Mouse (Mus musculus) lung, adult 2 months (tissue): Measurements from ENCODE around the gene Sat2. TPM values are rescaled to one million over a fixed set of nuclear protein-coding genes. Genes with fewer than 3 reads are reported as not detected.

Experiments
- DNase-seq: peaks from one replicate; pipeline ENCODE4 v3.0.0; 2022
- H3K4me1 ChIP-seq: fragments of 200-500 bp; 2 replicates; pipeline ENCODE4 v1.6.1; 2011; ENCODE audit warnings: low read length; ENCODE audit not compliant: control insufficient read depth, insufficient read depth
- H3K4me3 ChIP-seq: fragments of 200-500 bp; replicated peaks from 2 replicates; pipeline ENCODE3; 2011; ENCODE audit warnings: low read depth, mild to moderate bottlenecking, control low read depth, low read length; ENCODE audit errors: extremely low read depth
- CTCF ChIP-seq: fragments of 200-500 bp; IDR thresholded peaks from 2 replicates; pipeline ENCODE4 v1.5.1; 2011; ENCODE audit warnings: mild to moderate bottlenecking, low read length, control low read depth; ENCODE audit not compliant: insufficient read depth
- POLR2A ChIP-seq: fragments of 200-500 bp; IDR thresholded peaks from 2 replicates; pipeline ENCODE4 v1.6.1; 2011; ENCODE audit warnings: low read depth, mild to moderate bottlenecking, control low read depth, low read length, borderline replicate concordance; ENCODE audit errors: extremely low read depth
- WGBS: fragments of 180-500 bp; shearing (Covaris S2); methylation state at CpG from one replicate; pipeline ENCODE4 v1.1.7; 2018; 5-methylcytosine and 5-hydroxymethylcytosine counted together
- polyA plus RNA-seq: library from polyadenylated mRNA; depleted of rRNA; stranded (reverse); fragments of >200 nt; gene quantifications from 2 replicates; pipeline ENCODE4 v1.2.3, GENCODE M21; 2012

Sat2 gene
- polyA plus RNA-seq, 1 experiment = 6.1 TPM

- no peak overlapping the region for H3K4me3 ChIP-seq
- 95% methylated on average over 6 of the region's 6 CpGs for WGBS
- no peak for DNase-seq
- TF ChIP-seq CTCF (no peak), POLR2A (no peak)
- no peaks in the 10 kb centered on the region for H3K4me1 ChIP-seq
Observed at GRCm38 (mm10) chr11:69594853-69595252, 27.0 kb upstream of the Sat2 start.

DNA sequence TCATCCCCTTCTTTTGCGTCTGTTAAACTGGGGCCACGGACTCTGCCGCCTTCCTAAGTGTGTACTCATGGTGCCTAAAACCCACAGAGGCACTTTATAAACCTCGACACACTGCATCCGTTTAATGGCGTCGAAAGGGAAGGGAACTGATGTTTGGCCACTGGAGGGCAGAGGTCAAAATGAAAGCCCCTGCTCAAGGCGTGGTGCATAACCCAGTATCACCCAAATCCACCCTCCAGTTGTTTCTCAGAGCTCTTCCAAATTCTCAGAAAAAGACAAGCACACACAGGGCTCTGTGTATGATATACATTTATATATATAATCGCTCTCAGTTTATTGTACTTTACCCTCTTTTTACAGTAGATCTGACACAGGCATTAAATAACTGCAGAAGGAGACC is 22.4 kb upstream of the Sat2 start:
- H3K4me1 ChIP-seq = no peaks in the 10 kb centered on the region
- H3K4me3 ChIP-seq = no peak overlapping the region
- 18% methylated on average over 9 of the region's 9 CpGs for WGBS
- no peak for DNase-seq
- TF ChIP-seq CTCF = no peak
- no peak for TF ChIP-seq POLR2A

DNA sequence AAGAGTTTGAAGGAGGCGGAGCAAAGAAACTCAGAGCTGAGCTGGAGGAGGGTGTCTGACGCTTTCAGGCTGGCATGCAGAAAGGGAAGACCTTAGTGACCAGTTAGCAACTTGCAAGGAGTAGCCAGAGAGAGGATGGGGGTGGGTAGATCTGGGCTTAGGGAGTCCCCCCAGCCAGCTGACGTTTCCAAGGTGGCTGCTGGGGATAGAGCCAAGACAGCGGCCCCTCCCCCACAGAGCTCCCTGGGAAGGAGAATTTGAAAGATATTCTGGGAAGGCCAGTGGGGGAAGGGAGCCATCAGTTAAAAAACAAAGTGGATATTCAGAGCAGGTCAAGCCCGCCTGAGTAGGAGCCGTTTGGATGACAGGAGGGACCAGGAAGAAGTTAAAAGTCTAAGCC is 21.7 kb upstream of the Sat2 start:
- Histone ChIP-seq H3K4me1 (no peaks in the 10 kb centered on the region), H3K4me3 (no peak overlapping the region)
- no peak for DNase-seq
- TF ChIP-seq CTCF = no peak
- no peak for TF ChIP-seq POLR2A
- WGBS = 23% methylated on average over 6 of the region's 6 CpGs

- no peak for DNase-seq
- 57% methylated on average over 3 of the region's 3 CpGs for WGBS
- H3K4me1 ChIP-seq = no peaks in the 10 kb centered on the region; the same call in 1 of the 2 replicates
- TF ChIP-seq POLR2A (no peak), CTCF (no peak)
- no peak overlapping the region for H3K4me3 ChIP-seq
Observed at GRCm38 (mm10) chr11:69601768-69602167, 20.1 kb upstream of the Sat2 start.

DNA sequence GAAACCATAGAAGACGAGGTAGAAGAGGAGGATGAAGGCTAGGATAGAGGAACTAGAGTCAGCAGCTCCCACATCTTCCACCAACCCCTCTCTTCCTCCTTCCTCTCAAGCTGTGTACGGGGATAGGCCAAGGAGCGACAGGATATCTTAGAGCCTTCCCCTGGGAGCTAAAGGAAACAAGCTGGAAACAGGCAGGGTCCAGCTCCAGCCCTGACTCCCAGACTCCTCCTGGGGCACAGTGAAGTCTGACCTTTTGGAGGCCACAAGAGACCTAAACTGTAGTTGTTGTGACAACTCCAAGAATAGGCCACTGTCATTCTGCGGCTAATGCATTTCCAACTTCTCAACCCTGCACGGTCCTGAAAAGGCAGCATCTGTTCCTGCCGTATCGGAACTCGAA is 18.3 kb upstream of the Sat2 start:
- H3K4me3 ChIP-seq = no peak overlapping the region
- WGBS = 69% methylated on average over 8 of the region's 8 CpGs
- H3K4me1 ChIP-seq = no peaks in the 10 kb centered on the region; the same call in 1 of the 2 replicates
- TF ChIP-seq CTCF (no peak), POLR2A (no peak)
- DNase-seq = no peak

- 66% methylated on average over 3 of the region's 3 CpGs for WGBS
- TF ChIP-seq POLR2A (no peak), CTCF (no peak)
Observed at GRCm38 (mm10) chr11:69604347-69604746, 17.5 kb upstream of the Sat2 start.

GRCm38 (mm10) chr11:69604795-69605664 is 16.8 kb upstream of the Sat2 start:
- Histone ChIP-seq H3K4me1 (no peaks in the 10 kb centered on the region; the same call in 1 of the 2 replicates), H3K4me3 (peak overlapping the region; percentile 73)
- WGBS = under 1% methylated on average over 73 of the region's 73 CpGs
- no peak for DNase-seq
- no peak for TF ChIP-seq CTCF
- no peak for TF ChIP-seq POLR2A

More at GRCm38 (mm10) chr11:69604347-69604746, 17.5 kb upstream of the Sat2 start:
- no peaks in the 10 kb centered on the region; the same call in 1 of the 2 replicates for H3K4me1 ChIP-seq
- no peak for DNase-seq
- no peak overlapping the region for H3K4me3 ChIP-seq

- DNase-seq = peak; percentile 54
Observed at GRCm38 (mm10) chr11:69605726-69606490, 15.9 kb upstream of the Sat2 start, which contains the start of gene Atp1b2. TSS of gene Atp1b2 (minus strand) at chr11:69605942.

DNA sequence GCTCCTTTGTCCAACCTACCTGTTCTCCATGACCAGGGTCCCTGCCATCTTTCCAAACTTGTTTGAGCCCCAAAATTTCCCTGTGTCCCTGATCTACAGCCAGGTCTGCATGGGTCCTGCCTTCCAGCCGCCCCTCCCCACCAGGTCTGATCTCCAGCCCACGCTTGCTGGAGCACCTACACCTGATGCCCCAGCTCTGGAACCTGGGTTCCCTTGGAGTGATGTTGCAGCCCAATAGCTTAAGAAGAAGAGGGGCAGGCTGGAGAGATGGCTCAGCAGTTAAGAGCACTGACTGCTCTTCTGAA is 15.4 kb upstream of the Sat2 start:
- WGBS = 88% methylated on average over 2 of the region's 2 CpGs
- Histone ChIP-seq H3K4me1 (no peaks in the 10 kb centered on the region; the same call in 1 of the 2 replicates), H3K4me3 (no peak overlapping the region)
- no peak for TF ChIP-seq POLR2A
- TF ChIP-seq CTCF = no peak
- no peak for DNase-seq

More at GRCm38 (mm10) chr11:69605726-69606490, 15.9 kb upstream of the Sat2 start, which contains the start of gene Atp1b2:
- no peaks in the 10 kb centered on the region; the same call in 1 of the 2 replicates for H3K4me1 ChIP-seq
- WGBS = 4% methylated on average over 32 of the region's 32 CpGs
- H3K4me3 ChIP-seq = peak within 1 kb of the TSS; percentile 73
- TF ChIP-seq POLR2A = peak; percentile 70; the same call in 1 of the 2 replicates
- no peak for TF ChIP-seq CTCF

DNA sequence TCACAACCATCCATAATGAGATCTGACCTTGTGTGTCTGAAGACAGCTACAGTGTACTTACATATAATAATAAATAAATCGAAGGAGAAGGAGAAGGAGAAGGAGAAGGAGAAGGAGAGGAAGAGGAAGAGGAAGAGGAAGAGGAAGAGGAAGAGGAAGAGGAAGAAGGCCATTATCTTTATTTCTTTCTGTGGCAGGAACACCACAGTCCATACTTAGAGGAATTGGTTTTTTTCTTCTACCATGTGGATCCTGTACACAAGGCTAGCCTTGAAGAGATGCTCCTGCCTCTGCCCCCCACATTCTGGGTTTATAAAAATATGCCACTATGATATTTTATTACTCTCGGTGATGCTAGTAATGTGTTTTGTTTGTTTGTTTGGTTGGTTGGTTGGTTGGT is 15.0 kb upstream of the Sat2 start:
- Histone ChIP-seq H3K4me3 (no peak overlapping the region), H3K4me1 (no peaks in the 10 kb centered on the region; the same call in 1 of the 2 replicates)
- WGBS = 75% methylated on average over 2 of the region's 2 CpGs
- TF ChIP-seq POLR2A (no peak), CTCF (no peak)
- no peak for DNase-seq
